Mouse (Mus musculus) lung, postnatal 36 days (tissue): ENCODE measurements around the gene Iqsec1.

ENCODE experiments used
- DNase-seq: peaks from one replicate; pipeline ENCODE4 v3.0.0; 2022; ENCODE audit warnings: mixed read lengths

The Iqsec1 gene

GRCm38 (mm10) chr6:90810576-90810975, 177.9 kb downstream of the Iqsec1 start:
- DNase-seq, result no peak

DNA sequence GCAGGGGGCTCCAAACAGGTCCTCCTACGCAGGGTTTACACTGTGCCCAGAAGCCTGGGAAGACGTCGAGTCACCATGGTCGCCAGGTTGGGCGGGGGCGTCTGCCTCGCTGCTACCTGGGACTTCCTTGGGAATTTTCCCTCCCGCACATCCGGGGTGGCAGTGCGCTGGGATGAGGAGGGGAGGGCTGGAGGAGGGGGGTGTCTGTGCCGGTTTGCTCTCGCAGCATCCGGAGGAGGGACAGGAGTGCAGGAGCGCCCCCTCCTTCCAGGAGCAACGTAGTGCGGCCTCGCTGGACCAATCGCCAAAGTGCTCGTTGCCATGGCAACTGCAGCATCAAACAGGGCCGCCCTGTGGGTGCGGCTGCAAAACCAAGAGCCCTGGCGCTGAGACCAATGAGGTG, 178.5 kb downstream of the Iqsec1 start:
- peak; percentile 71 for DNase-seq

DNA sequence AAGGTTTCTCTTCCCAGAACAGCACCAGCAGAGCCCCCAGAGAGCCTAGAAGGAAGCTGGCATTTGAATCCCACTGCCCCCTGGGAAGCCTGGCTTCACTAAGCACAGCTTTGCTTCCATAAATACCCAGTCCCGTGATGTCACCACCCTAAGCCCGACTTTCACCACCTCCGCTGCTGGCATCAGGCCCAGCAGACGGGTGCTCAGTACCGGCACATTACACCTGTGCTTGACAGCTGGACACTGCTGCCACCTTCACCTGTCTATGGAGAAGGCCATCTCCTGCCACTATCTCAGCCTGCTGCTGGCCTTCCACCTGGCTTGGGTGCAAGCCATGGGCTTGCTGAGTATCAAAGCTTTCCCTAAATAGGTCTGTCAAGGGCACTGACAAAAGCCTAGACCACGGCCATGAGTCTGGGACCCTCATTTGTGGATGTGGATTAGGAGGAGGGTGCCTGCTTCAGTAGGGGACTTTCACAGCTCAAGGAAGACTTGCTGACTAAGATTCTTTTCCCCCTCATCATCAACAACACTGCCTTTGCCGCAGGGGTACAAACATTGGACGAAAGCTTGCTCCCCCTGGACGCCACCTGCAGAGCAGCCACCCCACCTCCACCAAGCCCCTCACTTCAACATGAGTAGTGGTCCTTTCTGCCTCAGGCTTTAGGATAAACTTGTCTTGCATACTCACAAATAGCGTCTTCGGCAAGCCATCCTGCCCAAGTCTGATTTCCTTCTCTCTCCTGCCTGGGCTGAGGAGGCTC, 179.2 kb downstream of the Iqsec1 start:
- DNase-seq, result no peak

- peak; percentile 16 for DNase-seq
Measured at GRCm38 (mm10) chr6:90808544-90808943, 179.9 kb downstream of the Iqsec1 start.

DNA sequence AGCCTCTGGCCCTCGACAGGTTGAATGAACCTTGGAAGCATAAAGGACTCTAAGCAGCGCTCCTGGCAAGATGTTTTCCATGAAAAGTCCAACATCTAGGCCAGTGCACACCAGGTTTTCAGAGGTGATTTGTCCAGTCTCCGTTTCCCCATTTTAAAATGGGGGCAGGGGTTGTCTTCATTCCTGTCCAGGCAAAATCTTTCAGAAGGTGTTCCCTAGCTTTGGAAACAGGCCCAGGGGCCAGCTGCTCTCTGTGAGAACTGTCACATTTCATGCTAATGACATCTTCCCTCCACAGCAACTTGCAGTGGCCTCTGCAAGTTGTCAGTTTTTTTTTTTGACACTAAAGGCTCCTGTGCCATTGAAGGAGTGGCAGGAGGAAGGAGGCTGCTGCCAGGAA, 180.4 kb downstream of the Iqsec1 start:
- DNase-seq, result no peak

DNA sequence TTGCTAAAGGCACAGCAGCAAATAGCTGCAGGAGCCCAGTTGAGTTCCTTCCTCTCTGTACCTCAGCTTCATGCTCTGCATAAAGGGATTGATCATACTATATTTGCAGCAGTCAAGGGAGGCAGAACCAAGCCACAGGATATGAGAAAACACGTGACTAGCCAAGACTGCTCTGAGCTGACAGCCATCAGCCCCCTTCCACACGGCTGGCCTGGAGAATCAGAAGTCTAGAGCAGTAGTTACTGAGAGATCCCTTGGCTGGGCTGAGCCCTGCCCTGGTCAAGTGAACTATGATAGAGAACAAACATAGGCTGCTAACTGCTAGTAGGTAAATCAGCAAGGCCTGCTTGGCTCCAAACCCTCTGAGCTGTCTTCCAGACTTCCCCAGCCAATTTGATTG, 180.9 kb downstream of the Iqsec1 start:
- DNase-seq, result no peak

GRCm38 (mm10) chr6:90806743-90807142, 181.7 kb downstream of the Iqsec1 start:
- DNase-seq, result no peak

DNA sequence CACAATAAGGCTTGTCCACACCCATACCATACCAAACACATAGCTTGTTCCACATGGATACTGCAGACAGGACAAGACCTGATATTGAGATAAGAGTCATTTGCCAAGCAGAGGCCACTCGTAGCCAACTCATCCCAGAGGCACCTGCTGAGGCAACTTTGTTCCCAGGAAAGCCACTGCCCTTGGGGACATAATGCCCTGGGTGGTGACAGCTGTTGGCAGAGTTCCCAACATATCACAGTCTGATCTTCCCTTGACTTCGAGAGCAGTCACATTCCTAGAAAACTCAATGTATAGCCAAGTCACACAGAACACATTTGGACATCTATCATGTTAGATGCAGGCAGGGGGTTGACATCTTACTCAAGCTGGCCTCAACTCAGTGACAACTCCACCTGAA, 183.4 kb downstream of the Iqsec1 start:
- DNase-seq, result no peak

DNA sequence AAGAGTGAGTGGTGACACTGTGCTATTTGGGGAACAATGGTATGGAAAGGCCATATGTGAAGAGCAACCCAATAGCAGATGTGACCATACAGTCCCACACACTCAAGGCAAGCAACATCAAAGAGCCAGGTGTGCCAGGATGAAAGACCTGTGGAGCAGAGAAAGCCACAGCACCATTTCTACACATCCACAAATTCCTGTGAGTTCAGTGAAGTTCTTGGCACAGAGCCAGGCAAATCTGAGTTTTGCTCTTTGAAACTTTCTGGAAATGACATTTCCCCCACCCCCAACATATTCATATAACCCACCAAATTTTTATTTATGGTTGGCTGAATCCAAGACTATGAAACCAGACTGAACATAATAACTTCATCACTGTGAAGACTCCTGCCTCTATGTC, 183.8 kb downstream of the Iqsec1 start:
- DNase-seq, result no peak

DNA sequence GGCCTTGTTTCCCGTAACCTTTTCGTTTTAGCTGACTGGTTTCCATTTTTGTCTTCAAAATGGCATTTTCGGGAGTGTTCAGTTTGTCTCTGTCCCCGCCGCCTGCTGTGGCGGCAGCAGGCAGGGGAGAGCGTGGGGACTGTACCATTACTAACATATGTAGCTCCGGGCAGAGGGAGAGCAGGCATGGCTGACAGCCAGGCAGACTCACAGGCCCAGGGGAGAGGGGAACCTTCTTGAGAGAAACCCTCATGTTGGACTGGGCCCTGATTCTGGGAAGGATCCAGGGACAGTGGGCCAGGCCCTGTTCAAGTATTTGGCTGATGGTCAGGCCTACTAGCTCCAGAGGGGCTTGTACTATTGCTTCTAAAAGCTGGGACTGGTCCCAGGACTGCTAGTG, 185.9 kb downstream of the Iqsec1 start:
- no peak for DNase-seq

- peak; percentile 52 for DNase-seq
Measured at GRCm38 (mm10) chr6:90802058-90802457, 186.4 kb downstream of the Iqsec1 start.

DNA sequence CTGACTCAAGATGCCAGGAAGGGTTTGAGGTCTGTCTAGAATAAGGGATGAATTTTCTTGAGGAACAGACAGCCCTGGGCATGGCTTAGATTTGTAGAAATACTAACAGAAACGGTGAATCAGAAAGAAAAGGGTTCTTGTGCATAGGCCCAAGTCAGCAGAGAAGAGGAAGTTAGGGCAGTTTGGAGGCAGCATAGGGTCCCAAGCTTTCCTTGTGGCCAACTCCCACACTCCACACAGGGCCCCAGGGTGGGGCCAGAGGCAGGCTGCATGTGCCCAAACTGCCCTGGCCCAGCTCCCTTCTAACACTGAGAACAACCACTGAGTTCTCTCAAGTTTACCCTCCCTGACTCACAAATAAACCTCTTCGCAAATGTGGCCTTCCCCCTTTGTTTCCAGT, 187.7 kb downstream of the Iqsec1 start:
- DNase-seq, result no peak

- no peak for DNase-seq
Measured at GRCm38 (mm10) chr6:90799116-90799515, 189.4 kb downstream of the Iqsec1 start.

GRCm38 (mm10) chr6:90798201-90798600, 190.3 kb downstream of the Iqsec1 start:
- no peak for DNase-seq

DNA sequence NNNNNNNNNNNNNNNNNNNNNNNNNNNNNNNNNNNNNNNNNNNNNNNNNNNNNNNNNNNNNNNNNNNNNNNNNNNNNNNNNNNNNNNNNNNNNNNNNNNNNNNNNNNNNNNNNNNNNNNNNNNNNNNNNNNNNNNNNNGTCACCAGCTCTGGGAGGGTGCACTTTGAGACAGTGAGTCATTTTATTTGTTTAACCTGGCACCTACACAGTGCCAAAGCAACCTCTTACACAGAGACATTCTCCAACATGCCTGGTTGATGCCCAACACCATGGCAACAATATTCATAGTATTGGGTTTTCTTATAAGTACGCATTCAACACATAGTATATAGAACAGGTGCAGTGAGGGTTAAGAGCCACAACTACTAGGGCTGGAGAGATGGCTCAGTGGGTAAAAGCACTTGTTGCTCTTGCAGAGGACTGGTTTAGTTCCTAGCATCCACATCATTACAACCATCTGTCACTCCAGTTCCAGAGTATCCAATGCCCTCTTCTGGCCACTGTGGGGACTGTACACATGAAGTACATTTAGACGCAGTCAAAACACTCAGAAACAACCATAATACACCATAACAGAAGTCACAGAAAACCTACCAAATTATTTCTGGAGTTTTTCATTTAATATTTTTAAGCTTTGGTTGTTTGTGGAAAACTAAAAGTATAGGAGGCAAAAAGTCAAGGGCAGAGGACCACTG, 191.4 kb downstream of the Iqsec1 start:
- DNase-seq, result peak; percentile 23

GRCm38 (mm10) chr6:90790901-90791300, 197.6 kb downstream of the Iqsec1 start:
- no peak for DNase-seq

DNA sequence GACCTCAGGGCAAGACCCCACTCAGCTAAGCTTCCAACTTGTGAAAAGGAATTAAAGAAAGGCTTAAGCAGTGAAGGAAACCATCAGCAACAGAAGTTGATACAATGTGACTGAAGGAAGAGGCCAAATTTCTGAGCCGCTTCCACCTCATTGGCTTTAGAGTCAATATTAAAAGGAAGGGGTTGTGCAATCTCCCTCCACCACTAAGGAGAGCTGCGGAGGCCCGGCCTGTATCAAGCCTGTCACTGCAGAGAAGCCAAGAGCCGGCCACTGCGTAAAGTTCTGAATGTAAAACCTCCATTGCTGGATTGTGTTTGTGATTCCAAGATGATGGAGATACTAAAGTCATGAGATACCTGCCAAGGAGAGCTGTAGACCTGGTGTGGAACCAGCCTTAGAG, 199.0 kb downstream of the Iqsec1 start:
- DNase-seq, result peak; percentile 62

DNA sequence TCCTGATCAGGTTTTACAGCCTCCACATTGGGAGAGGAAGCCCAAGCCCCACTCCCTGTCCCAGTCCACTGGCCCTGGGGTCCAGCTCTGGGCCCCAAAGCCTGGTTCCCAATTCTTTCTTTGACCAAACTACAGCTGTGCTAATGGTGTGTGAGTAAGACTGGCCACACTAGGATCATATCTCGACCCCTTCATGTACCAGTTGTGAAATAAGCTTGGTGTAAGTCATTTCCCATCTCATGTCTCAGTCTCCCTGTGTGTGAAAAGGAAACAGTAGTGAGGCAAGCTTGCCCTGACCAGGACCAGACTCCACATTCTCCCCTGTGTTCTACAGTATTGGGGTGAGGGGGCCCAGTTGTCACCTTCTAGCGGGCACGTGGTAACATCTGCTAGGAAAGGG, 200.9 kb downstream of the Iqsec1 start:
- no peak for DNase-seq

- DNase-seq, result peak; percentile 84
Measured at GRCm38 (mm10) chr6:90787036-90787435, 201.4 kb downstream of the Iqsec1 start.

GRCm38 (mm10) chr6:90786589-90786988, 201.9 kb downstream of the Iqsec1 start:
- DNase-seq, result no peak

DNA sequence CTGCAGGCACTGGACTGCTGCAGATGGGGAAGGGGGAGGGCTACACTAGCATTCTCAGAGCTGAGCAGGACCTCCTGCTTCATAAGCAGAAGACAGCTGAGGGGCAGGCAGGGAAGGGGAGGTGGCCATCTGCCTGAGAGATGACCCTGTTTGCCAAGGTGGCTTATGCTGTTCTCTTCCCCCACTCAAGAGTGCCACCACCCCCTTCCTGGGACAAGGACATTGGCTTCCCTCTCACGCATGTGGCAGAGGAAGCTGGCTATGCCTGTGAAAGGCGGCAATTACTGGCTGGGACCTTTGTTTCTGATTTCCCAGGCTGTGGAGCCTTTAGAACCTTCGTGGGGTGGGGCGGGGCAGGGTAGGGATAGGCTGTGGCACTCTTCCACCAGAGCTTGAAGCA, 204.5 kb downstream of the Iqsec1 start:
- DNase-seq, result no peak

DNA sequence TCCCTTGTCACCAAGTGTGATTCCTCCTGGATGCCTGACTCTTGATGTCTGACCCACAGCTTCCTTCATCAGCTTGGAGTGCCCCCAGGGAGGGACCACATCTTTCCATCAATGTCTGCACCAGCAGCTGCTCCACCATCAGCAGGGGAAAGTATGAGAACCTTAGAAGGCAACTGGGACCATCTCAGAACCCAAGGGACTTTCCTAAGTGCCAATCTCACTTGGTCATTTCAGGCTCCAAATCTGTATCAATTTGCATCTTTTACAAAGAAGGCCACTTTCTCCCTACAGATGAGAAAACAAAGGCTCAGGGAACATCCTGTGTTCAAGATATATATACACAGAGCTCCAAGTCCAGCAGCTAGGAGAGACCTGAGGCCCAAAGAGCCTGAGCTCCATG, 205.3 kb downstream of the Iqsec1 start:
- DNase-seq, result no peak

GRCm38 (mm10) chr6:90781921-90782770, 206.3 kb downstream of the Iqsec1 start:
- DNase-seq, result peak; percentile 60

DNA sequence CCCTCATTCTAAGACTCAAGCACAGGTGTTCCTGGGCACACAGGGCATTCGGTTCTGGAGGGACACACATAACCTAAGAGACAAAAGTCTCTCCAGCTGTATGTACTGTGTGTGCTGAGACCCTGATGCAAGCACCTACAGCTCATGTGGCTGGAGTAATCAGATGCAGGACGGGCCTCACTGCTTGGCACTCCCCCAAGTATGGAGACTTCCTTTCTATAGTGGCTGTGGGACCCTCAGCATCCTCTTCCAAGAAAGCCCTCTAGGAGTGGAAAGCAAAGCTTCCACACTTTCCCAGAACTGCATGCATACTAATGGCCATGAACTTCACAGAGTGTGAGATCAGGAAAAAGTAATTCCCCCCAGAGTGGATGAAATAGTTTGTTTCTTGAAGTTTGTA, 208.0 kb downstream of the Iqsec1 start:
- DNase-seq, result no peak
